In the genomic region with DNA sequence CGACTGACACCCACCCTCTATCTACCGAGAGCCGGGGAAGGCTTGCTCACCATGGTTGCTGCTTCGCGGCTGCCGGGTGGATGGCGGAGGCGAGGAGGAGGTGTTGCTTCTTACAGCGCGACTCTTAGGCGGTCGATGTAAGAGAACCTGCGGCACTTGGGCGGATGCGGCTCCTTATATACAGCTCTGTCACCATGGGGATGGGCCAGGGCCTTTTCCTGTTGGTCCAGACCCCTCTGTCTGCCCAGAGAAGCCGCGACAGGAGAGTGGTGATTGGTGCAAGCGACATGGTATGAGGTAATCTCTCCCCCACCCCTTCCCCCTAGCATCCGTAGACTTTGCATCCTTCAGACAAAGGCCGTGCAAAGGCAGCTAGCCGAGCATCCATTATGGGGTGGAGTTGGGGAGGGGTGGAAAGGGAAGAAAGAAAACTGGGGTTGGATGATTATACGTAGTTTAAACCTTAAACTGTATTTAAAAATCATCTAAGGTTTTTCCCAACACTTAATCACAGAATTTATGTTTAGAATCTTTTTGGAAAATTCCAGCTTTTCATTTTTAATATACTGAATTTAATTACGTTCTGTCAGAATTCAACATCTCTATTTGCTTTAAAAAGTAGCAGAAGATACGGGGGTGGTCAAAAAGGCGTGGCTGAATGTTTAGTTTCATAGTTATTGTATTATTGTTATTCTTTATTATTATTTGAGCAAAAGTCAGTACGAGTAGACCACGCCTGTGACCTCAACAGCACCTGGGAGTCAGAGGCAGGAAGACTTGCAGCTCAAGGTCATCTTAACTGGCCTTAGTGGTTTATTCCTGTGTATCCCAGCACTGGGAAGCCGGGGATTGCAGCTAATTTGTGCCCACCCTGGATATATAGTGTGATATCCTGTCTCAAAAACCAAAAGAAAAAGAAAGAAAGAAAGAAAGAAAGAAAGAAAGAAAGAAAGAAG, we compare ENCODE assay signal across 8 mouse cellular contexts. TPM values are rescaled to one million over a fixed set of nuclear protein-coding genes. Genes with fewer than 3 reads are reported as not detected.
A peak's percentile ranks its signal among the peaks of the same experiment; 100 is the strongest.
DNase-seq lines count a peak whose midpoint lies in the region; ATAC-seq and TF ChIP-seq lines count a peak whose summit lies in the region.

A gene (minus strand): TSS at position 151 of the 956 bp plus-strand sequence.
A gene (minus strand): TSS at position 303 of the 956 bp plus-strand sequence.

- intact Hi-C loops in heart, postnatal 25 days (cut with DNase I), result loop anchor here (1.0 to 2.0 kb wide), 3 partner anchors 19 to 40 kb away; a partner anchor contains a TSS

- H3K4me2 ChIP-seq in forebrain, embryonic 16.5 days (ENCODE audit: low read length), result peak within 1 kb of the TSS; percentile 90
- H3K4me2 ChIP-seq in neural tube, embryonic 14.5 days (ENCODE audit: low read depth, low read length), result peak within 1 kb of the TSS; percentile 63

- peak within 1 kb of the TSS; percentile 98 for H3K9ac ChIP-seq in forebrain, embryonic 16.5 days (replicated peaks; ENCODE audit: low read depth, low read length)
- peak within 1 kb of the TSS; percentile 100 for H3K9ac ChIP-seq in neural tube, embryonic 14.5 days (replicated peaks; ENCODE audit: low read depth, low read length)

- no peak for TF ChIP-seq CTCF in G1E (IDR thresholded peaks at IDR 0.05; ENCODE audit: low read depth, low read length)

- peak within 1 kb of the TSS; percentile 76 for H3K4me3 ChIP-seq in G1E (ENCODE audit: low read depth, low read length)
- peak within 1 kb of the TSS; percentile 71 for H3K4me3 ChIP-seq in forebrain, embryonic 16.5 days (replicated peaks; ENCODE audit: low read length)
- peak within 1 kb of the TSS; percentile 84 for H3K4me3 ChIP-seq in neural tube, embryonic 14.5 days (ENCODE audit: low read depth, low read length)

- H3K4me1 ChIP-seq in G1E (ENCODE audit: insufficient read depth, low read depth, low read length), result peaks cover 17% of the 10 kb centered on the region
- peaks cover 14% of the 10 kb centered on the region for H3K4me1 ChIP-seq in forebrain, embryonic 16.5 days (replicated peaks; ENCODE audit: control insufficient read depth, insufficient read depth, low read length)
- H3K4me1 ChIP-seq in neural tube, embryonic 14.5 days (ENCODE audit: control insufficient read depth, insufficient read depth, low read length), result peaks cover 16% of the 10 kb centered on the region; the same call in 1 of the 2 replicates

- H3K27me3 ChIP-seq in G1E (ENCODE audit: insufficient read depth, low read length), result peaks cover 18% of the 10 kb centered on the region
- no peaks in the 10 kb centered on the region for H3K27me3 ChIP-seq in forebrain, embryonic 16.5 days (replicated peaks; ENCODE audit: control insufficient read depth, insufficient read depth, low read length)
- H3K27me3 ChIP-seq in neural tube, embryonic 14.5 days (ENCODE audit: control insufficient read depth, insufficient read depth, low read length), result no peaks in the 10 kb centered on the region

- WGBS in forebrain, embryonic 16.5 days, result under 1% methylated on average over 28 of the region's 28 CpGs
- WGBS in neural tube, embryonic 14.5 days, result 2% methylated on average over 28 of the region's 28 CpGs

- ATAC-seq in G1E (ENCODE audit: extremely low read depth, insufficient number of reproducible peaks, low FRiP score, poor library complexity, severe bottlenecking), result peak; percentile 75
- peak; percentile 98 for ATAC-seq in forebrain, embryonic 16.5 days
- peak; percentile 97 for ATAC-seq in neural tube, embryonic 14.5 days (ENCODE audit: low read depth)

- peak; percentile 58 for DNase-seq in G1E (ENCODE audit: low spot score)
- DNase-seq in cerebellum, adult 18-20 months, result peak; percentile 97
- peak; percentile 91 for DNase-seq in heart, postnatal 25 days (ENCODE audit: low spot score)
- peak; percentile 96 to 97 for DNase-seq in layer of hippocampus, adult 18-20 months (ENCODE audit: low spot score in 2 of 2)
- peak; percentile 93 to 95 for DNase-seq in lung, adult 18-20 months
- peak; percentile 89 for DNase-seq in testis, postnatal 14 days (ENCODE audit: low spot score)

- no peaks in the 10 kb centered on the region for H3K9me3 ChIP-seq in G1E (replicated peaks)
- H3K9me3 ChIP-seq in forebrain, embryonic 16.5 days (ENCODE audit: control insufficient read depth, low read length), result no peaks in the 10 kb centered on the region
- no peaks in the 10 kb centered on the region for H3K9me3 ChIP-seq in neural tube, embryonic 14.5 days (ENCODE audit: control insufficient read depth, low read length)

- no peaks in the 10 kb centered on the region for H3K36me3 ChIP-seq in G1E (replicated peaks)
- peaks cover 3% of the 10 kb centered on the region; the same call in 1 of the 2 replicates for H3K36me3 ChIP-seq in forebrain, embryonic 16.5 days (ENCODE audit: control insufficient read depth, insufficient read depth)
- peaks cover 10% of the 10 kb centered on the region; the same call in 1 of the 2 replicates for H3K36me3 ChIP-seq in neural tube, embryonic 14.5 days (ENCODE audit: control insufficient read depth, insufficient read depth, low read length)

- peak within 1 kb of the TSS; percentile 100 for H3K27ac ChIP-seq in forebrain, embryonic 16.5 days (ENCODE audit: low read length)
- H3K27ac ChIP-seq in neural tube, embryonic 14.5 days (ENCODE audit: low read depth, low read length), result peak within 1 kb of the TSS; percentile 99

RNA-seq across cellular contexts. Expression of the first gene that starts in this region (rescaled TPM):
- total RNA-seq in G1E (2014; fragmentation: Nextera tagmentation) (not detected in 2 replicates), G1E (2017) (not detected in 2 replicates)
- not detected in 2 replicates for polyA plus RNA-seq in G1E (2012)
- polyA plus RNA-seq in forebrain, embryonic 16.5 days (2015; fragmentation: Nextera tagmentation; extraction: Ambion mirVana), result not detected in 2 replicates
- not detected for total RNA-seq in heart, postnatal 25 days (2021)
- not detected for total RNA-seq in layer of hippocampus, adult 18-20 months (2021)
- polyA plus RNA-seq in neural tube, embryonic 14.5 days (2014; fragmentation: Nextera tagmentation; extraction: Ambion mirVana), result not detected in 2 replicates

RNA-seq across cellular contexts. Expression of the second gene that starts in this region (rescaled TPM):
- total RNA-seq in G1E (2014; fragmentation: Nextera tagmentation), result 11.6 and 22.3 TPM in 2 replicates
- total RNA-seq in G1E (2017), result 35.9 and 52.0 TPM in 2 replicates
- polyA plus RNA-seq in G1E (2012), result 1.4 and 3.3 TPM in 2 replicates
- polyA plus RNA-seq in forebrain, embryonic 16.5 days (2015; fragmentation: Nextera tagmentation; extraction: Ambion mirVana), result 16,411 and 16,831 TPM in 2 replicates
- total RNA-seq in heart, postnatal 25 days (2021), result 100 to 1,000 TPM in 1 of 2 experiments, 10 to 100 TPM in 1; 99.4 to 105 TPM
- total RNA-seq in layer of hippocampus, adult 18-20 months (2021), result 100 to 1,000 TPM; 699 to 750 TPM
- 13,706 and 14,496 TPM in 2 replicates for polyA plus RNA-seq in neural tube, embryonic 14.5 days (2014; fragmentation: Nextera tagmentation; extraction: Ambion mirVana)

Comparison
In these comparisons a context has a peak if more than half of its experiments do, and no peak if none do; other contexts are left out.
1. Peak in every context shown above with its lines: DNase-seq, ATAC-seq, H3K4me3 ChIP-seq and H3K27ac ChIP-seq.
2. RNA of the second gene that starts in this region (total RNA-seq): 699 to 750 TPM in layer of hippocampus, adult 18-20 months; 99.4 to 105 TPM in heart, postnatal 25 days and 11.6 to 52.0 TPM in G1E; every median in the first group is over 4 times any median in the second.
3. RNA of the second gene that starts in this region (polyA plus RNA-seq): 16,411 to 16,831 TPM in forebrain, embryonic 16.5 days and 13,706 to 14,496 TPM in neural tube, embryonic 14.5 days; 1.4 to 3.3 TPM in G1E; every median in the first group is over 1,000 times any median in the second.